Mouse (Mus musculus) intestine, postnatal 0 days (tissue): ENCODE measurements around the gene Capn11. TPM values are rescaled to one million over a fixed set of nuclear protein-coding genes. Genes with fewer than 3 reads are reported as not detected.

ENCODE experiments used
- ATAC-seq: fragments of 200-750 bp; cut with Nextera tagmentation; 2 replicates; pipeline ENCODE4 v1.8.0; 2017; ENCODE audit warnings: mild to moderate bottlenecking, moderate TSS enrichment, moderate library complexity
- H3K27ac ChIP-seq: fragments of 300-500 bp; sonication (generic); 2 replicates; pipeline ENCODE4 v1.5.1; 2014; ENCODE audit warnings: mild to moderate bottlenecking, low read depth, low read length, moderate library complexity
- H3K27me3 ChIP-seq: fragments of 300-500 bp; sonication (generic); replicated peaks from 2 replicates; pipeline ENCODE4 v1.6.1; 2014; ENCODE audit warnings: low read length, mixed read lengths; ENCODE audit not compliant: control insufficient read depth, insufficient read depth
- H3K36me3 ChIP-seq: fragments of 300-500 bp; sonication (generic); 2 replicates; pipeline ENCODE4 v1.6.1; 2014; ENCODE audit warnings: mild to moderate bottlenecking, moderate library complexity; ENCODE audit not compliant: control insufficient read depth, insufficient read depth
- H3K4me1 ChIP-seq: fragments of 300-500 bp; sonication (generic); replicated peaks from 2 replicates; pipeline ENCODE4 v1.6.1; 2014; ENCODE audit warnings: antibody characterized with exemption, low read length, mixed read lengths; ENCODE audit not compliant: control insufficient read depth, insufficient read depth
- H3K4me2 ChIP-seq: fragments of 300-500 bp; sonication (generic); replicated peaks from 2 replicates; pipeline ENCODE4 v1.6.1; 2014; ENCODE audit warnings: low read depth, mild to moderate bottlenecking, moderate library complexity
- H3K4me3 ChIP-seq: fragments of 300-500 bp; sonication (generic); 2 replicates; pipeline ENCODE4 v1.5.1; 2014; ENCODE audit warnings: low read depth, low read length
- H3K9ac ChIP-seq: fragments of 300-500 bp; sonication (generic); 2 replicates; pipeline ENCODE4 v1.6.1; 2014; ENCODE audit warnings: mild to moderate bottlenecking, low read depth, low read length
- H3K9me3 ChIP-seq: fragments of 300-500 bp; sonication (generic); 2 replicates; pipeline ENCODE4 v1.6.1; 2016; ENCODE audit warnings: mixed run types; ENCODE audit not compliant: control insufficient read depth
- CTCF ChIP-seq: sonication (generic); IDR thresholded peaks from 2 replicates; pipeline ENCODE4 v1.5.1; 2016; ENCODE audit warnings: low read depth, mild to moderate bottlenecking, control low read depth, antibody characterized with exemption, moderate library complexity
- WGBS: fragments of 180-500 bp; shearing (Covaris S2); extraction: QIAGEN DNeasy Blood & Tissue Kit; methylation state at CpG from one replicate; pipeline ENCODE4 v1.1.7; 2014; 5-methylcytosine and 5-hydroxymethylcytosine counted together
- polyA plus RNA-seq: library from polyadenylated mRNA; unstranded; fragments of >200 nt; fragmentation: Nextera tagmentation; extraction: Ambion mirVana; gene quantifications from 2 replicates; pipeline ENCODE4 v1.2.1, GENCODE M21; 2015

Gene Capn11
- polyA plus RNA-seq, 1 experiment from 2014 or later, result not detected

- Histone ChIP-seq H3K9ac (no peak overlapping the region), H3K4me3 (no peak overlapping the region), H3K4me2 (no peak overlapping the region), H3K36me3 (no peaks in the 10 kb centered on the region), H3K27ac (no peak overlapping the region), H3K27me3 (no peaks in the 10 kb centered on the region), H3K9me3 (no peaks in the 10 kb centered on the region), H3K4me1 (no peaks in the 10 kb centered on the region)
- ATAC-seq, result no peak
- no peak for TF ChIP-seq CTCF
- 75% methylated on average over 8 of the region's 8 CpGs for WGBS
Measured at GRCm38 (mm10) chr17:45600267-45600666, 58.9 kb downstream of the Capn11 start.

GRCm38 (mm10) chr17:45599446-45600242 lies 59.5 kb downstream of the Capn11 start, which contains the start of gene Slc29a1:
TSS of gene Slc29a1 (minus strand) at chr17:45599606.
- Histone ChIP-seq H3K4me3 (peak within 1 kb of the TSS; percentile 30), H3K36me3 (no peaks in the 10 kb centered on the region), H3K4me1 (no peaks in the 10 kb centered on the region; the same call in 1 of the 2 replicates), H3K9ac (peak within 1 kb of the TSS; percentile 14; the same call in 1 of the 2 replicates), H3K27ac (no peak within 1 kb of the TSS; the same call in 1 of the 2 replicates), H3K4me2 (peak within 1 kb of the TSS; percentile 69), H3K9me3 (no peaks in the 10 kb centered on the region), H3K27me3 (no peaks in the 10 kb centered on the region)
- WGBS, result 19% methylated on average over 32 of the region's 32 CpGs
- TF ChIP-seq CTCF, result peak; percentile 27; the same call in 1 of the 2 replicates
- peak; percentile 52 for ATAC-seq

- no peak overlapping the region; the same call in 1 of the 2 replicates for H3K27ac ChIP-seq
- no peaks in the 10 kb centered on the region for H3K36me3 ChIP-seq
- no peak overlapping the region for H3K9ac ChIP-seq
- 18% methylated on average over 3 of the region's 3 CpGs for whole genome bisulfite sequencing
- peak; percentile 37 for ATAC-seq
- peak overlapping the region; percentile 30; the same call in 1 of the 2 replicates for H3K4me3 ChIP-seq
- no peaks in the 10 kb centered on the region for H3K27me3 ChIP-seq
- H3K4me1 ChIP-seq, result peaks cover 4% of the 10 kb centered on the region; the same call in 1 of the 2 replicates
- H3K4me2 ChIP-seq, result peak overlapping the region; percentile 69
- H3K9me3 ChIP-seq, result no peaks in the 10 kb centered on the region
- TF ChIP-seq CTCF, result no peak
Measured at GRCm38 (mm10) chr17:45598891-45599290, 60.2 kb downstream of the Capn11 start.

GRCm38 (mm10) chr17:45598376-45598775 lies 60.7 kb downstream of the Capn11 start:
- Histone ChIP-seq H3K27ac (no peak overlapping the region; the same call in 1 of the 2 replicates), H3K4me3 (no peak overlapping the region), H3K4me2 (no peak overlapping the region), H3K4me1 (peaks cover 4% of the 10 kb centered on the region; the same call in 1 of the 2 replicates), H3K9ac (no peak overlapping the region), H3K36me3 (no peaks in the 10 kb centered on the region), H3K27me3 (no peaks in the 10 kb centered on the region), H3K9me3 (no peaks in the 10 kb centered on the region)
- WGBS, result 79% methylated on average over 2 of the region's 2 CpGs
- TF ChIP-seq CTCF, result no peak
- no peak for ATAC-seq

- no peak for ATAC-seq
- WGBS, result 36% methylated on average over 3 of the region's 3 CpGs
- TF ChIP-seq CTCF, result no peak
- H3K27me3 ChIP-seq, result no peaks in the 10 kb centered on the region
- no peak overlapping the region for H3K27ac ChIP-seq
- no peak overlapping the region for H3K4me3 ChIP-seq
- no peak overlapping the region for H3K9ac ChIP-seq
- H3K36me3 ChIP-seq, result no peaks in the 10 kb centered on the region
- no peaks in the 10 kb centered on the region for H3K9me3 ChIP-seq
- no peak overlapping the region for H3K4me2 ChIP-seq
- peaks cover 10% of the 10 kb centered on the region for H3K4me1 ChIP-seq
Measured at GRCm38 (mm10) chr17:45597787-45598186, 61.3 kb downstream of the Capn11 start.

- 57% methylated on average over 11 of the region's 11 CpGs for WGBS
- Histone ChIP-seq H3K27ac (no peak overlapping the region), H3K4me1 (peaks cover 15% of the 10 kb centered on the region), H3K9ac (no peak overlapping the region), H3K36me3 (no peaks in the 10 kb centered on the region), H3K4me2 (no peak overlapping the region), H3K9me3 (no peaks in the 10 kb centered on the region), H3K27me3 (no peaks in the 10 kb centered on the region), H3K4me3 (no peak overlapping the region)
- TF ChIP-seq CTCF, result peak; percentile 80
- peak; percentile 42 for ATAC-seq
Measured at GRCm38 (mm10) chr17:45596631-45597396, 62.3 kb downstream of the Capn11 start.
